Mouse (Mus musculus) forebrain, embryonic 14.5 days (tissue): ENCODE results near the gene Art2b. TPM values are rescaled to one million over a fixed set of nuclear protein-coding genes. Genes with fewer than 3 reads are reported as not detected.
"Not testable (repeated sequence)": the region's sequence is repeated elsewhere in the genome, so short reads cannot be mapped to it uniquely, and the experiment has no call there.

Source experiments
- ATAC-seq: fragments of 200-750 bp; cut with Nextera tagmentation; 2 replicates; pipeline ENCODE4 v1.8.0; 2017; ENCODE audit warnings: mild to moderate bottlenecking, moderate library complexity
- DNase-seq: peaks from one replicate; pipeline ENCODE4 v3.0.0-alpha.2; 2015; ENCODE audit warnings: low spot score
- H3K27ac ChIP-seq: fragments of 300-500 bp; sonication (generic); 2 replicates; pipeline ENCODE4 v1.5.1; 2014; ENCODE audit warnings: low read depth, mild to moderate bottlenecking, control low read depth, low read length, moderate library complexity
- H3K27me3 ChIP-seq: fragments of 300-500 bp; sonication (generic); replicated peaks from 2 replicates; pipeline ENCODE4 v1.6.1; 2014; ENCODE audit warnings: low read length, control low read depth, mixed read lengths; ENCODE audit not compliant: control insufficient read depth, insufficient read depth
- H3K36me3 ChIP-seq: fragments of 300-500 bp; sonication (generic); 2 replicates; pipeline ENCODE4 v1.6.1; 2014; ENCODE audit warnings: low read length, control low read depth; ENCODE audit not compliant: control insufficient read depth, insufficient read depth
- H3K4me1 ChIP-seq: fragments of 300-500 bp; sonication (generic); 2 replicates; pipeline ENCODE4 v1.6.1; 2014; ENCODE audit warnings: antibody characterized with exemption, low read length, control low read depth; ENCODE audit not compliant: control insufficient read depth, insufficient read depth
- H3K4me2 ChIP-seq: fragments of 300-500 bp; sonication (generic); 2 replicates; pipeline ENCODE4 v1.6.1; 2014; ENCODE audit warnings: mild to moderate bottlenecking, control low read depth, low read length
- H3K4me3 ChIP-seq: fragments of 300-500 bp; sonication (generic); 2 replicates; pipeline ENCODE4 v1.5.1; 2014; ENCODE audit warnings: low read depth, low read length, control low read depth
- H3K9ac ChIP-seq: fragments of 300-500 bp; sonication (generic); 2 replicates; pipeline ENCODE4 v1.6.1; 2014; ENCODE audit warnings: mild to moderate bottlenecking, low read length, control low read depth, moderate library complexity
- H3K9me3 ChIP-seq: fragments of 300-500 bp; sonication (generic); replicated peaks from 2 replicates; pipeline ENCODE4 v1.6.1; 2016; ENCODE audit warnings: low read length, control low read depth, mixed read lengths; ENCODE audit not compliant: control insufficient read depth
- WGBS: fragments of 180-500 bp; shearing (Covaris S2); extraction: QIAGEN DNeasy Blood & Tissue Kit; methylation state at CpG from one replicate; pipeline ENCODE4 v1.1.7; 2014; 5-methylcytosine and 5-hydroxymethylcytosine counted together
- polyA plus RNA-seq: library from polyadenylated mRNA; unstranded; fragments of >200 nt; fragmentation: Nextera tagmentation; extraction: Ambion mirVana; gene quantifications from 2 replicates; pipeline ENCODE4 v1.2.1, GENCODE M21; 2014

Art2b gene
- polyA plus RNA-seq, 1 experiment from 2014 or later: not detected

DNA sequence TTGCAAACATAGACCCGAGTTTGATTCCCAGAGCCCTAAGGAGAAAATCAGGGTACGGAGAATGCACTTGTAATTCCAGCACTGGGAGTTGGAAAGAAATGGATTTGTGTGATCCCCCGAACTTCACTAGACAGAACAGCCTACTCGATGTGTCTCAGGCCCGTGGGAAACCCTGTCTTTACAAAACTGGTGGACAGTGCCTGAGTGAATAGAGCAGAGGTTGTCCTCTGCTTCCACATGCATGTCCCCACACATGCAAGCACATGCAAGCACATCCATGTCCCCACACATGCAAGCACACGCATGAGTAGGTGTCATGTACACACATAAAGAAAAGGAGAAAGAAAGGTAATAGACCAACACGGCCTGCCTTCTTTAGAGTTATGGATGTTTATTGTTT, 3.4 kb downstream of the Art2b start:
- Histone ChIP-seq H3K27ac (no peak overlapping the region), H3K9me3 (no peaks in the 10 kb centered on the region), H3K36me3 (no peaks in the 10 kb centered on the region), H3K4me2 (no peak overlapping the region), H3K9ac (no peak overlapping the region), H3K27me3 (no peaks in the 10 kb centered on the region), H3K4me3 (no peak overlapping the region), H3K4me1 (no peaks in the 10 kb centered on the region)
- DNase-seq (no peak), ATAC-seq (no peak)
- 88% methylated on average over 7 of the region's 7 CpGs for WGBS

- not testable (repeated sequence) for DNase-seq, H3K27ac ChIP-seq, H3K4me3 ChIP-seq, H3K4me2 ChIP-seq, H3K27me3 ChIP-seq, H3K9me3 ChIP-seq, ATAC-seq, H3K9ac ChIP-seq, H3K4me1 ChIP-seq, H3K36me3 ChIP-seq
- 88% methylated on average over 3 of the region's 3 CpGs for WGBS
Measured at GRCm38 (mm10) chr7:101580863-101581262, 4.5 kb downstream of the Art2b start.

DNA sequence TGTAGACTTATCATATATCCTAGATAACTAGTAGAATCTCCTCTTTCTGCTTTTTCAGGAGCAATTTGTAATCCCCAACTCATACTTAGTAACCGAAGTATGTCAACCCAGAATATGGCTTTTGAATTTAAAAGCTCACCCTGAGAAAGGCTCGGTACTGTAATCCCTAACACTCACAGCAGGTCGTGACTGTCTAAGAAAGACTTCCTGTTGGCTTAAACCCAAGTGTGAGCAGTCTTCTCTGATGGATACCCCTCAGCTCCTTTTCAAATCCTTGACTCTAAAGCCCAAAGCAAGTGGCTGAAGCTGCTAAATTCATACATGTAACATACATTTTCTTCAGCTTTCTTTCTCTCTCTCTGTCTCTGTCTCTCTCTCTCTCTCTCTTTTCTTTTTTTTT, 11.0 kb downstream of the Art2b start:
- Histone ChIP-seq H3K27me3 (no peaks in the 10 kb centered on the region), H3K4me2 (no peak overlapping the region), H3K9ac (no peak overlapping the region), H3K4me3 (no peak overlapping the region), H3K4me1 (no peaks in the 10 kb centered on the region), H3K36me3 (no peaks in the 10 kb centered on the region), H3K27ac (no peak overlapping the region), H3K9me3 (no peaks in the 10 kb centered on the region)
- DNase-seq (no peak), ATAC-seq (no peak)
- 64% methylated on average over 3 of the region's 3 CpGs for WGBS

DNA sequence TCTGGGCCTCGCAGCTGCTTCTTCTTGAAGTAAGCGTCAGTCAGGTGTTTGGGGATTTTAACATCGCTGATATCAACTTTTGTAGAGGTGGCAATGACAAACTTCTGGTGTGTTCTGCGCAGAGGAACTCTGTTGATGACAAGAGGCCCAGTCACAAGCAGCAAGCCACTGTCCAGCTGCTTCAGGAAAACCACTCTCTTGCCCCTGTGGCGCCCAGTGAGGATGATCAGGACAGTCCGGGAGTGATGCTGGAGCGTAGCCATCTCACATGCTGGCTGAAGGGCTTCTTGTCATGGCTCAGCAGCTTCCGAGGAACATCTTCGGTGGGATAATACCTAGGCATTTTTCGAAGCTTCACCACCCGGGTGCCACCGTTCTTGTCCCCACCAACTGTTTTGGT, 11.8 kb downstream of the Art2b start:
- DNase-seq, ATAC-seq, H3K9ac ChIP-seq, H3K4me1 ChIP-seq, H3K4me2 ChIP-seq, H3K36me3 ChIP-seq, H3K4me3 ChIP-seq, H3K9me3 ChIP-seq, H3K27me3 ChIP-seq, H3K27ac ChIP-seq: not testable (repeated sequence)
- WGBS: 95% methylated on average over 11 of the region's 12 CpGs

DNA sequence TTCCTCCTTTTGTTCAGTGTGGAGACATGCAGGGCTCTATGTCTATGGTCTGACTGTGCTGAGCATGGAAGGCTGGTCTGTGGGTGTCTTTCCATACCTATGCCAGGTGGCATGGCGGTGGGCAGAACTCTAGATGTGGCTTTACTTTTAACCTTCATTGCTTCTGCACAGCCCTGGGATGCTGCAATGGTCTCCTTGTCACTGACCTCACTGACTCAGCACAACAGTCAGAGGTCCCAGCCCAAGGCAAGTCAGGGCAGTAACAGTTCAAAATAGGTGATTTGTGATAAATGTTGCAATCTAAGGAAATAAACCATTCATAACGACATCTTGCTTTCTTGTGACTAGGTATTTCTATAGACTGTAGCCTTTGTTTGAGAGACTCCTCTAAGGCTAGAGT, 21.3 kb downstream of the Art2b start:
- H3K4me1 ChIP-seq: no peaks in the 10 kb centered on the region
- 93% methylated on average over 2 of the region's 2 CpGs for WGBS
- H3K9me3 ChIP-seq: no peaks in the 10 kb centered on the region
- DNase-seq (no peak), ATAC-seq (no peak)
- H3K4me2 ChIP-seq: no peak overlapping the region
- no peak overlapping the region for H3K4me3 ChIP-seq
- H3K36me3 ChIP-seq: no peaks in the 10 kb centered on the region
- no peaks in the 10 kb centered on the region for H3K27me3 ChIP-seq
- H3K9ac ChIP-seq: no peak overlapping the region
- no peak overlapping the region for H3K27ac ChIP-seq

DNA sequence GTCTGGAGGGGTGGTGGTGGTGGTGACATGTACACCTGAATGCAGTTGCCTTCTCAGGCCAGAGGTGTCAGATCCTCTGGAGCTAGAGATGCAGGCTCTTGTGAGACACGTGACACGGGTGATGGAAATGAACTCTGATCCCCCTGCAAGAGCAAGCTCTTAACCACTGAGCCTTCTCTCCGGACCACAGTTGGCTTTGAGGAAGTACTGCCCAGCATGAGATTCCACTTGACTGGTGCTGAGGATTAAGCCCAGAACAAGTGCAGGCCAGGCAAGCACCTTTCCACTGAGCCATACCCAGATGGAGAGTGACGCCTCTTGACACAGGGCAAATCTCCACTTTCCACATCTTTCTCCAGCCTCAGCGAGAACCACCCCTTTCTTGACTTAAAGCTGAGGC, 26.0 kb downstream of the Art2b start:
- DNase-seq, H3K4me2 ChIP-seq, ATAC-seq, H3K9me3 ChIP-seq, H3K27me3 ChIP-seq, H3K4me1 ChIP-seq, H3K4me3 ChIP-seq, H3K9ac ChIP-seq, H3K27ac ChIP-seq, H3K36me3 ChIP-seq: not testable (repeated sequence)
- WGBS: 80% methylated on average over 5 of the region's 5 CpGs

DNA sequence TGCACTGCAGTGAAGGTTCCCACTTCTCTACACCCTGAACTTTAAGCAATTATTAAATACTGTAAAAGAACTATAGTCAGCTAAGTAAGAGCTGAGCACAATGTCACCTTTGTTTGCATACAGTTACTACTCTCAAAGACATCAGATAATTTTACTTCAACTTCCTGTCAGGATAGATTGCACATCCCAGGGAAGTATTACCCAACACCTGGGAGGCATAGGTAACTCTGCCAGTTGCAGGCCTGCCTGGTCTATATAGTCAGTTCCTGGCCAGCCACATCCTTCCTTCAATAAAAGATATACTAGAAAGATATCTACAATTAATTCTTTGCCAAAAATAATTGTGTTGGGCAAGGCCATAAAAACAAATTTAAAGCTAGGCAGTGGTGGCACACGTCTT, 28.0 kb downstream of the Art2b start:
- H3K4me2 ChIP-seq: no peak overlapping the region
- no peak overlapping the region for H3K4me3 ChIP-seq
- WGBS: 90% methylated on average over 1 of the region's 1 CpGs
- H3K9me3 ChIP-seq: no peaks in the 10 kb centered on the region
- no peaks in the 10 kb centered on the region for H3K27me3 ChIP-seq
- H3K4me1 ChIP-seq: no peaks in the 10 kb centered on the region
- DNase-seq: no peak
- no peak for ATAC-seq
- H3K27ac ChIP-seq: no peak overlapping the region
- H3K36me3 ChIP-seq: no peaks in the 10 kb centered on the region
- no peak overlapping the region for H3K9ac ChIP-seq

DNA sequence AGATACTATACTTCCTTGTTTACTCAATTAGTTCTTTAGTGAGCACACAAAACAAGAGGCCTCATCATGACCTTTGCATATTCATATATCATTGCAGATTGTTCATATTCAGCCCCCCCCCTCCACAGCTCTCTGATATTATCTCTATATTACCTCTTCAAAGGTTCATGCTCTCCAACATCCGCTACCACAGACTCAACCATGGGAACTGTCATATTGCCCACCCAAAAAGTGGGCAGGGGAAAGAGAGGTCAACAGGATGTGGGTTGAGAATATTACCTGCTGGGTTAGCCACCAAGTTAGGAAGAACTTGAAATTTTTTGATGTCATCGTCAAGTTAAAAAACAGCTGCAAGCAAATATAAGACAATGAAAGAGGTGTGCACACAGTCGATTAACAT, 29.9 kb downstream of the Art2b start:
- not testable (repeated sequence) for ATAC-seq, DNase-seq, H3K4me3 ChIP-seq, H3K4me2 ChIP-seq, H3K36me3 ChIP-seq, H3K9me3 ChIP-seq, H3K27me3 ChIP-seq, H3K27ac ChIP-seq, H3K4me1 ChIP-seq, H3K9ac ChIP-seq
- WGBS: 91% methylated on average over 3 of the region's 3 CpGs

DNA sequence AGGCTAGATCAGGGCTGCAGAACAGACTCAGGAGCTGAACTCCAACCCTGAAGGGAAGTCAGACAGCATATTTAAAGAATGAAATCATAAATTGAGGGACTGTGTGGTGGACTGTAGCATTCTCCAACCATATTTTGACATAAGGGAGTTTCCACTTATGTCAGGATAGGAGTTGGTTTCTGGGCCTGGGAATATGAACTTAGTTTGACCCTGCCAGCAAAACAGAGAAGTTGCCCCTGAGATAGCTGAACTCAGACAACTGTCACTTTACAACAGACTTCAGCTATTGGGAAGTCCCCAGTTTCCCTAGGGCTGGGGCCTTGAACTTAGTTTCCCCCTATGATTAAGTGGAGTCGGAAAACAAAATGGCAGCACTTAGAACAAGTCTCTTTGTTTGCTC, 33.9 kb downstream of the Art2b start:
- Histone ChIP-seq H3K9me3 (no peaks in the 10 kb centered on the region), H3K4me3 (no peak overlapping the region), H3K9ac (no peak overlapping the region), H3K4me2 (no peak overlapping the region), H3K27ac (no peak overlapping the region), H3K36me3 (no peaks in the 10 kb centered on the region), H3K4me1 (no peaks in the 10 kb centered on the region), H3K27me3 (no peaks in the 10 kb centered on the region)
- DNase-seq: no peak
- 88% methylated on average over 1 of the region's 1 CpGs for WGBS
- no peak for ATAC-seq
